Mouse (Mus musculus) heart, adult 2 months (tissue): ENCODE data around the gene Khk.

ENCODE experiments used
- EP300 ChIP-seq: fragments of 200-500 bp; IDR thresholded peaks from 2 replicates; pipeline ENCODE4 v1.6.1; 2011; ENCODE audit warnings: low read depth, low read length, control low read depth; ENCODE audit not compliant: insufficient read depth
- POLR2A ChIP-seq: fragments of 200-500 bp; IDR thresholded peaks from 2 replicates; pipeline ENCODE4 v1.6.1; 2011; ENCODE audit warnings: mild to moderate bottlenecking, low read depth, low read length, control low read depth; ENCODE audit not compliant: insufficient read depth

- TF ChIP-seq POLR2A (no peak), EP300 (no peak)
These were observed 5.8 kb upstream of the Khk start for GRCm38 (mm10) chr5:30915456-30915855.
